Mouse (Mus musculus): ENCODE results near the gene Vsnl1. TPM values are rescaled to one million over a fixed set of nuclear protein-coding genes. Genes with fewer than 3 reads are reported as not detected.

Vsnl1 gene
- polyA plus RNA-seq, 1 experiment from 2014 or later: 3.6 TPM

DNA sequence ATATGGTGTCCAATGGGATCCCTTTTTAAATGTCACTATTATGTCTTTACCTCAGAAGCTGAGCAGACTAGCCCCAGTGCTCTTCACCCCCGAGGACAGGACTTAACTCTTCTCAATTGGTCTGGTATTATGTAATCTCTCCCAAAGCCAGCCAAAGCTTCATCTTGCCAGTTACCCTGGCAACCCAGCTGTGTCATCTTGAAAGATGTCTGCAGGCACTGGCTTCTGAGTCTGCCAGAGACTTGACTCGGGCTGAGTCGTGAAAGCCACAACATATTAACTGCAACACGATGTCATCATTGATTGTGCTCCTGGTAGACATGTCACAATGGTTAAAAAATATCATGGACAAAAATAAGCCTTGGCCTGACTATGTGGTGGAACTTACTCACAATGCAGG, 66.4 kb downstream of the Vsnl1 start:
- H3K27ac ChIP-seq (replicated peaks; ENCODE audit: low read depth, low read length): no peak overlapping the region
- no peak overlapping the region for H3K4me3 ChIP-seq (ENCODE audit: low read depth, low read length)
- ATAC-seq (replicated peaks; ENCODE audit: insufficient number of reproducible peaks, low FRiP score, low TSS enrichment, low read depth) (no peak), DNase-seq (ENCODE audit: low spot score) (no peak)
- no peak overlapping the region for H3K9ac ChIP-seq (replicated peaks; ENCODE audit: low read length)
- H3K9me3 ChIP-seq (replicated peaks; ENCODE audit: control insufficient read depth, low read length): no peaks in the 10 kb centered on the region
- no peak overlapping the region for H3K4me2 ChIP-seq (ENCODE audit: low read depth, low read length)
- no peaks in the 10 kb centered on the region for H3K4me1 ChIP-seq (ENCODE audit: control insufficient read depth, insufficient read depth, low read length)
- 66% methylated on average over 4 of the region's 4 CpGs for WGBS
- H3K36me3 ChIP-seq (replicated peaks; ENCODE audit: control insufficient read depth, insufficient read depth, low read depth, low read length): no peaks in the 10 kb centered on the region
- no peaks in the 10 kb centered on the region for H3K27me3 ChIP-seq (ENCODE audit: control insufficient read depth, insufficient read depth, low read length)

GRCm38 (mm10) chr12:11367099-11367765, 69.2 kb downstream of the Vsnl1 start:
- ATAC-seq (replicated peaks; ENCODE audit: insufficient number of reproducible peaks, low FRiP score, low TSS enrichment, low read depth) (no peak), DNase-seq (ENCODE audit: low spot score) (no peak)
- no peaks in the 10 kb centered on the region for H3K9me3 ChIP-seq (replicated peaks; ENCODE audit: control insufficient read depth, low read length)
- H3K4me3 ChIP-seq (ENCODE audit: low read depth, low read length): no peak overlapping the region
- no peak overlapping the region for H3K9ac ChIP-seq (replicated peaks; ENCODE audit: low read length)
- WGBS: 57% methylated on average over 3 of the region's 3 CpGs
- H3K27me3 ChIP-seq (ENCODE audit: control insufficient read depth, insufficient read depth, low read length): no peaks in the 10 kb centered on the region
- H3K4me2 ChIP-seq (ENCODE audit: low read depth, low read length): no peak overlapping the region
- no peaks in the 10 kb centered on the region for H3K4me1 ChIP-seq (ENCODE audit: control insufficient read depth, insufficient read depth, low read length)
- H3K36me3 ChIP-seq (replicated peaks; ENCODE audit: control insufficient read depth, insufficient read depth, low read depth, low read length): no peaks in the 10 kb centered on the region
- H3K27ac ChIP-seq (replicated peaks; ENCODE audit: low read depth, low read length): no peak overlapping the region

- H3K4me1 ChIP-seq (ENCODE audit: control insufficient read depth, insufficient read depth, low read length): no peaks in the 10 kb centered on the region
- H3K4me2 ChIP-seq (ENCODE audit: low read depth, low read length): no peak overlapping the region
- H3K27ac ChIP-seq (replicated peaks; ENCODE audit: low read depth, low read length): no peak overlapping the region
- H3K9me3 ChIP-seq (replicated peaks; ENCODE audit: control insufficient read depth, low read length): no peaks in the 10 kb centered on the region
- H3K36me3 ChIP-seq (replicated peaks; ENCODE audit: control insufficient read depth, insufficient read depth, low read depth, low read length): no peaks in the 10 kb centered on the region
- H3K9ac ChIP-seq (replicated peaks; ENCODE audit: low read length): no peak overlapping the region
- 57% methylated on average over 6 of the region's 6 CpGs for WGBS
- no peak overlapping the region for H3K4me3 ChIP-seq (ENCODE audit: low read depth, low read length)
- H3K27me3 ChIP-seq (ENCODE audit: control insufficient read depth, insufficient read depth, low read length): no peaks in the 10 kb centered on the region
- ATAC-seq (replicated peaks; ENCODE audit: insufficient number of reproducible peaks, low FRiP score, low TSS enrichment, low read depth): no peak
- DNase-seq (ENCODE audit: low spot score): no peak
Measured at GRCm38 (mm10) chr12:11364870-11365269, 71.5 kb downstream of the Vsnl1 start.

GRCm38 (mm10) chr12:11362435-11362834, 74.0 kb downstream of the Vsnl1 start:
- H3K27me3 ChIP-seq (ENCODE audit: control insufficient read depth, insufficient read depth, low read length): no peaks in the 10 kb centered on the region
- no peaks in the 10 kb centered on the region for H3K36me3 ChIP-seq (replicated peaks; ENCODE audit: control insufficient read depth, insufficient read depth, low read depth, low read length)
- ATAC-seq (replicated peaks; ENCODE audit: insufficient number of reproducible peaks, low FRiP score, low TSS enrichment, low read depth): no peak
- DNase-seq (ENCODE audit: low spot score): no peak
- no peak overlapping the region for H3K9ac ChIP-seq (replicated peaks; ENCODE audit: low read length)
- no peak overlapping the region for H3K4me2 ChIP-seq (ENCODE audit: low read depth, low read length)
- no peaks in the 10 kb centered on the region for H3K9me3 ChIP-seq (replicated peaks; ENCODE audit: control insufficient read depth, low read length)
- no peak overlapping the region for H3K27ac ChIP-seq (replicated peaks; ENCODE audit: low read depth, low read length)
- 91% methylated on average over 6 of the region's 6 CpGs for WGBS
- no peaks in the 10 kb centered on the region for H3K4me1 ChIP-seq (ENCODE audit: control insufficient read depth, insufficient read depth, low read length)
- no peak overlapping the region for H3K4me3 ChIP-seq (ENCODE audit: low read depth, low read length)

DNA sequence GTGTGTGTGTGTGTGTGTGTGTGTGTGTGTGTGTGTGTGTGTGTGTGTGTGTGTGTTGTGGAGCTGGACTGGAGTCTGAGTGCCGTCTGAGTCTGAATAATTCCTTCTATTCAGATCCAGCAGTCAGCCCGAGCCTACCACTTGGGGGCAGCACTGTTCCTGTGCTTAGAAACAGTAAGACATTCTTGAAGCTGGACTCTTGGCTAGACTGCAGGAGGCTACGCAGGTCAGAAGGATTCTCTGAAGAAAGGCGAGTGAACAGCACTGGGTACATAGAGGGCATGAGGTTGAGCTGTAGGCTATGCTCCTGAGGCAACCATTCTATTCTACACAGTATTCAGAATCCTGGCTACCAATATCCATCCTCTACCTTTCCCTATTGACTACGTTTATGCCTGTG, 85.5 kb downstream of the Vsnl1 start:
- Histone ChIP-seq H3K9me3 (replicated peaks; ENCODE audit: control insufficient read depth, low read length) (no peaks in the 10 kb centered on the region), H3K9ac (replicated peaks; ENCODE audit: low read length) (no peak overlapping the region), H3K27me3 (ENCODE audit: control insufficient read depth, insufficient read depth, low read length) (no peaks in the 10 kb centered on the region), H3K4me3 (ENCODE audit: low read depth, low read length) (no peak overlapping the region), H3K36me3 (replicated peaks; ENCODE audit: control insufficient read depth, insufficient read depth, low read depth, low read length) (no peaks in the 10 kb centered on the region), H3K4me1 (ENCODE audit: control insufficient read depth, insufficient read depth, low read length) (no peaks in the 10 kb centered on the region), H3K4me2 (ENCODE audit: low read depth, low read length) (no peak overlapping the region), H3K27ac (replicated peaks; ENCODE audit: low read depth, low read length) (no peak overlapping the region)
- 34% methylated on average over 5 of the region's 5 CpGs for WGBS
- DNase-seq (ENCODE audit: low spot score) (peak; percentile 86), ATAC-seq (replicated peaks; ENCODE audit: insufficient number of reproducible peaks, low FRiP score, low TSS enrichment, low read depth) (no peak; the same call in 1 of the 2 replicates)

DNA sequence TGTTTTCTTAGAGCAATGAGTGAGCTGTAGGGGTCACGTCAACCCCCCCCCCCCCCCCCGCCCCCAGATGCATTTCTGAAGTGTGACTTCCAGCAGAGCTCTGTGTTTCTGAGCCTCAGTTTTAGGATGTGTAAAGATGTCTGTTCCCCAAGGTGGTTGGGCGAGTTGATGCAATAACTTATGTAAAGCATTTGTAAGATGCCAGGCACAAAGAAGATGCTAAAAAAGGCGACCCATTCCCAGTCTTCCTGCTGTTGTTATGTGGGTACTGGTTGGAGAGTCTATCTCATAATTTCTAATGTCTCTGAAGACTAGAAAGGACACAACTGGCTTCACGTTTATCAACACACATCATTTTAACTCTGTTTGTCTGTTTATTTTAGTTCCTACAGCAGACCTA, 86.5 kb downstream of the Vsnl1 start:
- 53% methylated on average over 5 of the region's 5 CpGs for WGBS
- no peak for ATAC-seq (replicated peaks; ENCODE audit: insufficient number of reproducible peaks, low FRiP score, low TSS enrichment, low read depth)
- Histone ChIP-seq H3K4me2 (ENCODE audit: low read depth, low read length) (no peak overlapping the region), H3K36me3 (replicated peaks; ENCODE audit: control insufficient read depth, insufficient read depth, low read depth, low read length) (no peaks in the 10 kb centered on the region), H3K9ac (replicated peaks; ENCODE audit: low read length) (no peak overlapping the region), H3K9me3 (replicated peaks; ENCODE audit: control insufficient read depth, low read length) (no peaks in the 10 kb centered on the region), H3K4me3 (ENCODE audit: low read depth, low read length) (no peak overlapping the region), H3K4me1 (ENCODE audit: control insufficient read depth, insufficient read depth, low read length) (no peaks in the 10 kb centered on the region), H3K27me3 (ENCODE audit: control insufficient read depth, insufficient read depth, low read length) (no peaks in the 10 kb centered on the region), H3K27ac (replicated peaks; ENCODE audit: low read depth, low read length) (no peak overlapping the region)
- no peak for DNase-seq (ENCODE audit: low spot score)

GRCm38 (mm10) chr12:11348423-11348822, 88.0 kb downstream of the Vsnl1 start:
- 29% methylated on average over 1 of the region's 1 CpGs for WGBS
- Histone ChIP-seq H3K4me2 (ENCODE audit: low read depth, low read length) (no peak overlapping the region), H3K9me3 (replicated peaks; ENCODE audit: control insufficient read depth, low read length) (no peaks in the 10 kb centered on the region), H3K4me3 (ENCODE audit: low read depth, low read length) (no peak overlapping the region), H3K27me3 (ENCODE audit: control insufficient read depth, insufficient read depth, low read length) (no peaks in the 10 kb centered on the region), H3K4me1 (ENCODE audit: control insufficient read depth, insufficient read depth, low read length) (no peaks in the 10 kb centered on the region), H3K27ac (replicated peaks; ENCODE audit: low read depth, low read length) (no peak overlapping the region), H3K9ac (replicated peaks; ENCODE audit: low read length) (no peak overlapping the region), H3K36me3 (replicated peaks; ENCODE audit: control insufficient read depth, insufficient read depth, low read depth, low read length) (no peaks in the 10 kb centered on the region)
- ATAC-seq (replicated peaks; ENCODE audit: insufficient number of reproducible peaks, low FRiP score, low TSS enrichment, low read depth) (no peak), DNase-seq (ENCODE audit: low spot score) (no peak)

- no peaks in the 10 kb centered on the region for H3K9me3 ChIP-seq (replicated peaks; ENCODE audit: control insufficient read depth, low read length)
- no peak overlapping the region for H3K27ac ChIP-seq (replicated peaks; ENCODE audit: low read depth, low read length)
- no peak for DNase-seq (ENCODE audit: low spot score)
- WGBS: 41% methylated on average over 2 of the region's 2 CpGs
- no peak overlapping the region for H3K9ac ChIP-seq (replicated peaks; ENCODE audit: low read length)
- no peak for ATAC-seq (replicated peaks; ENCODE audit: insufficient number of reproducible peaks, low FRiP score, low TSS enrichment, low read depth)
- H3K4me3 ChIP-seq (ENCODE audit: low read depth, low read length): no peak overlapping the region
- H3K36me3 ChIP-seq (replicated peaks; ENCODE audit: control insufficient read depth, insufficient read depth, low read depth, low read length): no peaks in the 10 kb centered on the region
- no peaks in the 10 kb centered on the region for H3K27me3 ChIP-seq (ENCODE audit: control insufficient read depth, insufficient read depth, low read length)
- no peaks in the 10 kb centered on the region for H3K4me1 ChIP-seq (ENCODE audit: control insufficient read depth, insufficient read depth, low read length)
- H3K4me2 ChIP-seq (ENCODE audit: low read depth, low read length): no peak overlapping the region
Measured at GRCm38 (mm10) chr12:11345963-11346362, 90.5 kb downstream of the Vsnl1 start.

Data from embryonic facial prominence, embryonic 11.5 days (tissue).